Mouse (Mus musculus) MEL (cell line): ENCODE measurements around the gene Ak4. TPM values are rescaled to one million over a fixed set of nuclear protein-coding genes. Genes with fewer than 3 reads are reported as not detected.

Experiments used
- DNase-seq: peaks from one replicate; pipeline ENCODE4 v3.0.0; 2011; ENCODE audit warnings: low read depth, low spot score
- H3K27ac ChIP-seq: 2 replicates; pipeline ENCODE4 v1.5.1; 2012; ENCODE audit warnings: low read depth, mild to moderate bottlenecking, control low read depth, low read length, moderate library complexity; ENCODE audit not compliant: control insufficient read depth
- H3K27me3 ChIP-seq, 2 experiments: fragments of 150-350 bp in 1 of 2; sonication (generic) in 1 of 2; 2 replicates each; pipeline ENCODE4 v1.6.1; 2012; ENCODE audit warnings: low read length in 2 of 2, mild to moderate bottlenecking in 2 of 2, improper control_type of control experiment in 1 of 2, moderate library complexity in 1 of 2; ENCODE audit not compliant: insufficient read depth in 2 of 2, control insufficient read depth in 1 of 2
- H3K36me3 ChIP-seq, 2 experiments: 2 replicates each; pipeline ENCODE4 v1.6.1; 2012 to 2014; ENCODE audit warnings: low read length in 2 of 2, improper control_type of control experiment in 1 of 2, inconsistent platforms in 1 of 2, mild to moderate bottlenecking in 1 of 2; ENCODE audit not compliant: insufficient read depth in 2 of 2, control insufficient read depth in 1 of 2
- H3K4me1 ChIP-seq, 2 experiments: fragments of 150-350 bp in 1 of 2; sonication (generic) in 1 of 2; 2 replicates each; pipeline ENCODE4 v1.6.1; 2012; ENCODE audit warnings: low read length in 2 of 2, improper control_type of control experiment in 1 of 2, mild to moderate bottlenecking in 1 of 2; ENCODE audit not compliant: insufficient read depth in 2 of 2, control insufficient read depth in 1 of 2
- H3K4me3 ChIP-seq, 2 experiments: fragments of 150-350 bp in 1 of 2; sonication (generic) in 1 of 2; 2 replicates each; pipeline ENCODE4 v1.5.1; 2012; ENCODE audit warnings: low read depth in 2 of 2, low read length in 2 of 2, mild to moderate bottlenecking in 2 of 2, moderate library complexity in 2 of 2, control low read depth in 1 of 2, improper control_type of control experiment in 1 of 2; ENCODE audit not compliant: control insufficient read depth in 1 of 2, insufficient read depth in 1 of 2
- H3K79me2 ChIP-seq: 2 replicates; pipeline ENCODE4 v1.6.1; 2012; ENCODE audit warnings: mild to moderate bottlenecking, low read length, moderate library complexity; ENCODE audit not compliant: control insufficient read depth, poor library complexity, insufficient read depth
- H3K9ac ChIP-seq: 2 replicates; pipeline ENCODE4 v1.6.1; 2012; ENCODE audit warnings: low read depth, mild to moderate bottlenecking, control low read depth, low read length, moderate library complexity; ENCODE audit not compliant: control insufficient read depth, poor library complexity, severe bottlenecking
- H3K9me3 ChIP-seq: fragments of 150-350 bp; sonication (generic); replicated peaks from 2 replicates; pipeline ENCODE4 v1.6.1; 2012; ENCODE audit warnings: mild to moderate bottlenecking, low read length, improper control_type of control experiment, moderate library complexity; ENCODE audit not compliant: insufficient read depth
- BHLHE40 ChIP-seq: IDR thresholded peaks from 2 replicates; pipeline ENCODE4 v1.6.1; 2012; ENCODE audit warnings: low read depth, mild to moderate bottlenecking, inconsistent platforms, low read length, improper control_type of control experiment, borderline replicate concordance
- CHD2 ChIP-seq: IDR thresholded peaks from 2 replicates; pipeline ENCODE4 v1.6.1; 2011; ENCODE audit warnings: low read length, improper control_type of control experiment
- CTCF ChIP-seq, 3 experiments: IDR thresholded peaks in 2 of 3; conservative IDR thresholded peaks in 1 of 3; 2 replicates each; pipeline ENCODE4 v1.5.1; 2011 to 2012; ENCODE audit warnings: low read length in 3 of 3, low read depth in 2 of 3, mild to moderate bottlenecking in 2 of 3, improper control_type of control experiment in 1 of 3, inconsistent platforms in 1 of 3, mixed read lengths in 1 of 3, moderate library complexity in 1 of 3; ENCODE audit not compliant: control insufficient read depth in 1 of 3, insufficient read depth in 1 of 3, poor library complexity in 1 of 3, severe bottlenecking in 1 of 3
- ETS1 ChIP-seq: IDR thresholded peaks from 2 replicates; pipeline ENCODE4 v1.6.1; 2012; ENCODE audit warnings: low read depth, mild to moderate bottlenecking, inconsistent platforms, low read length, improper control_type of control experiment, moderate library complexity
- GABPA ChIP-seq: IDR thresholded peaks from 2 replicates; pipeline ENCODE4 v1.6.1; 2012; ENCODE audit warnings: low read depth, mild to moderate bottlenecking, inconsistent platforms, low read length, improper control_type of control experiment, moderate library complexity
- GATA1 ChIP-seq: IDR thresholded peaks from 2 replicates; pipeline ENCODE4 v1.6.1; 2011; ENCODE audit warnings: low read depth, low read length, improper control_type of control experiment
- HCFC1 ChIP-seq: IDR thresholded peaks from 2 replicates; pipeline ENCODE4 v1.6.1; 2012; ENCODE audit warnings: low read depth, mild to moderate bottlenecking, inconsistent platforms, low read length, improper control_type of control experiment, moderate library complexity
- JUND ChIP-seq: IDR thresholded peaks from 2 replicates; pipeline ENCODE4 v1.6.1; 2011; ENCODE audit warnings: low read depth, mild to moderate bottlenecking, improper control_type of control experiment, low read length
- MAFK ChIP-seq: IDR thresholded peaks from 2 replicates; pipeline ENCODE4 v1.6.1; 2011; ENCODE audit warnings: low read depth, mild to moderate bottlenecking, low read length, improper control_type of control experiment, borderline replicate concordance
- MAX ChIP-seq: IDR thresholded peaks from 2 replicates; pipeline ENCODE4 v1.6.1; 2011; ENCODE audit warnings: low read length, improper control_type of control experiment
- MEF2A ChIP-seq: IDR thresholded peaks from 2 replicates; pipeline ENCODE4 v1.6.1; 2014; ENCODE audit warnings: low read depth, mild to moderate bottlenecking, inconsistent platforms, low read length, improper control_type of control experiment; ENCODE audit not compliant: poor library complexity, insufficient replicate concordance, severe bottlenecking; ENCODE audit errors: extremely low read depth
- MYC ChIP-seq: IDR thresholded peaks from 2 replicates; pipeline ENCODE4 v1.6.1; 2011; ENCODE audit warnings: low read depth, mild to moderate bottlenecking, low read length, improper control_type of control experiment, moderate library complexity
- POLR2A ChIP-seq, 2 experiments: IDR thresholded peaks; 2 replicates each; pipeline ENCODE4 v1.6.1; 2011 to 2012; ENCODE audit warnings: low read length in 2 of 2, mild to moderate bottlenecking in 2 of 2, control low read depth in 1 of 2, improper control_type of control experiment in 1 of 2, low read depth in 1 of 2, moderate library complexity in 1 of 2; ENCODE audit not compliant: control insufficient read depth in 1 of 2, insufficient read depth in 1 of 2, poor library complexity in 1 of 2
- POLR2AphosphoS2 ChIP-seq: IDR thresholded peaks from 2 replicates; pipeline ENCODE4 v1.6.1; 2011; ENCODE audit warnings: low read length, improper control_type of control experiment
- RAD21 ChIP-seq: IDR thresholded peaks from 2 replicates; pipeline ENCODE4 v1.6.1; 2011; ENCODE audit warnings: mild to moderate bottlenecking, low read depth, low read length, improper control_type of control experiment
- RCOR1 ChIP-seq: IDR thresholded peaks from 2 replicates; pipeline ENCODE4 v1.6.1; 2012; ENCODE audit warnings: low read depth, mild to moderate bottlenecking, inconsistent platforms, low read length, improper control_type of control experiment
- TAL1 ChIP-seq: IDR thresholded peaks from 2 replicates; pipeline ENCODE4 v1.6.1; 2012; ENCODE audit warnings: mild to moderate bottlenecking, inconsistent platforms, low read length, moderate library complexity, mixed read lengths
- TCF12 ChIP-seq: IDR thresholded peaks from 2 replicates; pipeline ENCODE4 v1.6.1; 2014; ENCODE audit warnings: low read depth, mild to moderate bottlenecking, inconsistent platforms, low read length, improper control_type of control experiment, moderate library complexity
- UBTF ChIP-seq: IDR thresholded peaks from 2 replicates; pipeline ENCODE4 v1.6.1; 2012; ENCODE audit warnings: low read depth, mild to moderate bottlenecking, inconsistent platforms, low read length, improper control_type of control experiment, moderate library complexity, borderline replicate concordance; ENCODE audit not compliant: insufficient read depth
- USF1 ChIP-seq: IDR thresholded peaks from 2 replicates; pipeline ENCODE4 v1.6.1; 2014; ENCODE audit warnings: low read depth, mild to moderate bottlenecking, inconsistent platforms, low read length, improper control_type of control experiment, moderate library complexity
- ZKSCAN1 ChIP-seq: IDR thresholded peaks from 2 replicates; pipeline ENCODE4 v1.6.1; 2012; ENCODE audit warnings: low read depth, mild to moderate bottlenecking, inconsistent platforms, low read length, improper control_type of control experiment, moderate library complexity
- ZNF384 ChIP-seq: IDR thresholded peaks from 2 replicates; pipeline ENCODE4 v1.6.1; 2012; ENCODE audit warnings: low read depth, mild to moderate bottlenecking, inconsistent platforms, low read length, improper control_type of control experiment
- polyA plus RNA-seq, 2 experiments: library from polyadenylated mRNA; stranded (reverse) in 1 of 2; unstranded in 1 of 2; fragments of >175 nt in 1 of 2; fragments of >200 nt in 1 of 2; gene quantifications; 2 replicates each; pipeline versions ENCODE4 v1.2.1 to v1.2.4; 2012; ENCODE audit warnings: low replicate concordance in 2 of 2, low read depth in 1 of 2; ENCODE audit not compliant: insufficient read length in 2 of 2, insufficient read depth in 1 of 2, missing spikeins in 1 of 2
- total RNA-seq: library from RNA; depleted of rRNA; stranded (reverse); fragments of 300-350 nt; gene quantifications from 2 replicates; pipeline ENCODE4 v1.2.3, GENCODE M21; 2012

Gene Ak4
- total and polyA plus RNA-seq, 3 experiments, result 18.3 to 25.4 TPM; not detected in 1

DNA sequence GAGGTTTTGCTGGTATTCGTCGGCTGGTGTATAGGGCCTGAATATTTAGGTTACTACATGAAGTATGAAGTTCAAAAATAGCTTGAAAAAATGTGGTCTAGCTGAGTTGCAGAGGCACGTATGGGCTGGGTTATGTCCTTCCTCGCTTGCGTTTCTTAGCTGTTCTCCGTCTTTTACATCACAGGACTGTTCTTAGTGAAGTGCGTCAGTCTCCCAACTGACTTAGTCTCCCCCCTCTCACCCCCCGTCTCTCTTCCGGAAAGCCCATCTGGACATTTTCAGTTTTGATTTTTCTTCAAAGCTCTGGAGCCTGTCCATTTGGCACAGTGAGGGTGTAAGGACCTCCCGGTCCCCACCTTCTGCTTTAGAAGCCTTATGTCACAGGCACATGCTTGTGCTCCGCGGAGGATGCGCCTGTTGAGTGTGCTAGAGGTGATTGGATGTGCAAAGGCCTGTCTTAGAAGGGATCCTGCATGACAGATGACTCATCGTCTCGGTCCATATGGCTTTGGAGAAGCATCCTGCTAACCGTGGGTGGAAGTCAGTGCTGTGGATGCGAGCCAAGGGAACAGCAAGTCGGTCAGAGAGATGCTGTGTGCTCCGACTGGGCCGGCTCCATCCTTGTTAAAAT, 31.2 kb downstream of the Ak4 start:
- Histone ChIP-seq H3K9me3 (no peaks in the 10 kb centered on the region), H3K4me3 (no peak overlapping the region), H3K27ac (no peak overlapping the region), H3K9ac (no peak overlapping the region), H3K27me3 (no peaks in the 10 kb centered on the region), H3K79me2 (no peaks in the 10 kb centered on the region), H3K4me1 (no peaks in the 10 kb centered on the region), H3K36me3 (no peaks in the 10 kb centered on the region)
- DNase-seq, result no peak
- TF ChIP-seq RAD21 (no peak), USF1 (no peak), TAL1 (no peak), UBTF (no peak), POLR2AphosphoS2 (no peak), MYC (no peak)

DNA sequence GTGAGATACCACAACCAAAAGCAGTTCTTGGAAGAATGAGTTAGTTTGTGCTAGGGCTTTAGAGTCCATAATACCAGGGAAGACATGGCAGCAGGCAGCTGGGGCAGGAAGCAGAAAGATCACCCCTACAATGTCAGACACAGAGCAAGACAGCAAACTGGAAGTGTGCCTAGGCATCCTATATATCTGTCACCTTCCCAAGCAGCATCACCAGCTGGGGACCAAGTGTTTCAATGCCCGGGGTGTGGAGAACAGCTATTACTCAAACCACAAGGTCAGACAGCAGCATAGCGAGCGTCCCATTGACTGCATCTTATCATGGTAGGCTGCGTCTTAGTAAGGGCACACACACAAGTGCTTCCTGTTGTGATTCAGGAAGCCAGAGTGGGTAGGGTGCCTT, 32.0 kb downstream of the Ak4 start:
- Histone ChIP-seq H3K4me3 (no peak overlapping the region), H3K4me1 (no peaks in the 10 kb centered on the region), H3K9ac (no peak overlapping the region), H3K36me3 (no peaks in the 10 kb centered on the region), H3K79me2 (no peaks in the 10 kb centered on the region), H3K9me3 (no peaks in the 10 kb centered on the region), H3K27me3 (no peaks in the 10 kb centered on the region), H3K27ac (no peak overlapping the region)
- TF ChIP-seq MAX (no peak), GATA1 (no peak), ZKSCAN1 (no peak), POLR2A (IDR thresholded peaks at IDR 0.05; ENCODE audit: control insufficient read depth in 1 of 2, insufficient read depth in 1 of 2, low read depth in 1 of 2, low read length in 2 of 2, poor library complexity in 1 of 2) (no peak), MEF2A (no peak), TCF12 (no peak), ETS1 (no peak), USF1 (no peak), CTCF (IDR thresholded peaks at IDR 0.05 in 2 of 3, conservative IDR thresholded peaks at IDR 0.05 in 1 of 3; ENCODE audit: control insufficient read depth in 1 of 3, insufficient read depth in 1 of 3, low read depth in 2 of 3, low read length in 3 of 3, poor library complexity in 1 of 3, severe bottlenecking in 1 of 3) (no peak), ZNF384 (no peak), MAFK (no peak), HCFC1 (no peak), JUND (no peak), TAL1 (no peak), GABPA (no peak), CHD2 (no peak), UBTF (no peak), POLR2AphosphoS2 (no peak), BHLHE40 (no peak), RCOR1 (no peak)
- DNase-seq, result no peak
